24 mouse cellular contexts compared by ENCODE assay signal in the genomic region with DNA sequence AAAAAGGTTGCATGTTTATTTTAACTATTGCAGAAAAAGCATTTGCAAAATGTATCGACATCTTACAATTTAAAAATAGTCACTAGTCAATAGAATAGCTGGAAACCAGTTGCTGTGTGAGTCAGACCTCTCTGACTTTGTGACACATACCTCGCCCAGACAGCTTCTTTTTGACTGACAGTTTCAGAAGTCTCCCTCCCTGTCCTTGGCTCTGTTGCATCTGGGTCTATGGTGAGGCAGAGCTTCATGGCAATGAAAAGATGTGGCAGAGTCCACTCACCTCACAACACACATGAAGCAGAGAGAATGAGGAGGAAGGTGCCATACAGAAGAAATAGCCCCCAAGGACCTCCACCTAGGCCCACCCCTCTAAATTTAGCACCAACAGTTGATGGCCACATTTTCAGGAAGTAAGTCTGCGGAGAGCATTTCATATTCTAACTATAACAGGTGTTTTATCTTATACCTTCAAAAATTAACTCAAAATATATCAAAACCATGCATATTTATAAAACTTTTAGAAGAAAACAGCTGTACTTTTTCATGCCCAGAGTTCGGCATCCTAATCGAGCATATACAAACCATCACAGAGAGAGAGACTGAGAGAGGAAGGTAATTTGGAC. TPM values are rescaled to one million over a fixed set of nuclear protein-coding genes. Genes with fewer than 3 reads are reported as not detected.
DNase-seq lines count a peak whose midpoint lies in the region; ATAC-seq and TF ChIP-seq lines count a peak whose summit lies in the region.
"Had no signal": no experiment of that assay in that cellular context is flagged by ENCODE, and none has a peak within 500 bp of the region (broad histone marks: within the 10 kb centered on the region; RNA-seq: fewer than 3 reads in every experiment).

No protein-coding gene starts in this region.

- peaks cover 4% of the 10 kb centered on the region; the same call in 1 of the 2 replicates for H3K9me3 ChIP-seq in midbrain, embryonic 11.5 days (ENCODE audit: control insufficient read depth, low read length)
- no peaks in the 10 kb centered on the region for H3K9me3 ChIP-seq in midbrain, embryonic 15.5 days
- H3K9me3 ChIP-seq: embryonic facial prominence, embryonic 12.5 days; heart, embryonic 10.5 days; intestine, embryonic 15.5 days had no signal

- WGBS in midbrain, embryonic 11.5 days: 87% methylated on average over 5 of the region's 5 CpGs
- WGBS in midbrain, embryonic 15.5 days: 89% methylated on average over 5 of the region's 5 CpGs
- 66% methylated on average over 5 of the region's 5 CpGs for WGBS in heart, adult 2 months

- H3K4me2 ChIP-seq in midbrain, embryonic 11.5 days: no peak overlapping the region
- H3K4me2 ChIP-seq in midbrain, embryonic 15.5 days: no peak overlapping the region
- H3K4me2 ChIP-seq: embryonic facial prominence, embryonic 12.5 days; hindbrain, embryonic 12.5 days; intestine, embryonic 15.5 days had no signal

- peak; percentile 26 for DNase-seq in midbrain, embryonic 11.5 days (ENCODE audit: low spot score, missing footprints)
- DNase-seq in CD4-positive helper T cell, adult 2 months (ENCODE audit: low read depth, low spot score): peak; percentile 57
- DNase-seq in natural killer cell, adult 2 months (ENCODE audit: low spot score in 2 of 2): peak; percentile 36 to 52
- DNase-seq in frontal cortex, postnatal 36 days (ENCODE audit: low spot score in 2 of 2): no peak
- DNase-seq in heart, adult 2 months: no peak
- DNase-seq: adrenal gland, adult 8-10 months; B cell, adult 2 months; cerebellum, adult 11 months; cerebellum, adult 9-10 months; cerebellum, postnatal 25 days; gastrocnemius, postnatal 14 days; heart, adult 11 months; heart, postnatal 10 days; heart, postnatal 4 days; kidney, adult 18-20 months had no signal

- no peak for TF ChIP-seq CTCF in heart, adult 2 months (IDR thresholded peaks at IDR 0.05)

- no peak for ATAC-seq in midbrain, embryonic 11.5 days (ENCODE audit: low FRiP score)
- ATAC-seq in midbrain, embryonic 15.5 days (replicated peaks): no peak
- ATAC-seq in activated CD4-positive, CD25-positive, alpha-beta regulatory T cell, adult 4 months: peak; percentile 48
- ATAC-seq: forebrain, embryonic 16.5 days; hindbrain, postnatal 0 days; intestine, embryonic 15.5 days had no signal

- H3K27ac ChIP-seq in midbrain, embryonic 11.5 days (ENCODE audit: low read depth, low read length): no peak overlapping the region
- H3K27ac ChIP-seq in midbrain, embryonic 15.5 days: no peak overlapping the region
- no peak overlapping the region for H3K27ac ChIP-seq in heart, adult 2 months
- H3K27ac ChIP-seq: embryonic facial prominence, embryonic 12.5 days; heart, embryonic 10.5 days; hindbrain, embryonic 12.5 days; hindbrain, postnatal 0 days; intestine, embryonic 15.5 days had no signal

- TF ChIP-seq POLR2A in heart, adult 2 months (IDR thresholded peaks at IDR 0.05; ENCODE audit: insufficient read depth, low read depth, low read length): no peak

- TF ChIP-seq EP300 in heart, adult 2 months (IDR thresholded peaks at IDR 0.05; ENCODE audit: insufficient read depth, low read depth, low read length): no peak

- no peaks in the 10 kb centered on the region for H3K4me1 ChIP-seq in midbrain, embryonic 11.5 days (ENCODE audit: control insufficient read depth, insufficient read depth, low read length)
- H3K4me1 ChIP-seq in midbrain, embryonic 15.5 days: no peaks in the 10 kb centered on the region
- H3K4me1 ChIP-seq in heart, adult 2 months (ENCODE audit: control insufficient read depth, insufficient read depth, low read length): no peaks in the 10 kb centered on the region
- H3K4me1 ChIP-seq: embryonic facial prominence, embryonic 12.5 days; heart, embryonic 10.5 days; hindbrain, embryonic 12.5 days; intestine, embryonic 15.5 days had no signal

- H3K4me3 ChIP-seq in midbrain, embryonic 11.5 days (ENCODE audit: low read depth, low read length): no peak overlapping the region
- H3K4me3 ChIP-seq in midbrain, embryonic 15.5 days: no peak overlapping the region
- H3K4me3 ChIP-seq in heart, adult 2 months: no peak overlapping the region
- H3K4me3 ChIP-seq: embryonic facial prominence, embryonic 12.5 days; heart, embryonic 10.5 days; hindbrain, embryonic 12.5 days; intestine, embryonic 15.5 days had no signal

- H3K9ac ChIP-seq in midbrain, embryonic 11.5 days (ENCODE audit: low read length): no peak overlapping the region
- no peak overlapping the region for H3K9ac ChIP-seq in midbrain, embryonic 15.5 days
- H3K9ac ChIP-seq in heart, adult 2 months (ENCODE audit: low read depth, low read length): no peak overlapping the region
- H3K9ac ChIP-seq: embryonic facial prominence, embryonic 12.5 days; hindbrain, embryonic 12.5 days; intestine, embryonic 15.5 days had no signal

- no peaks in the 10 kb centered on the region for H3K79me2 ChIP-seq in heart, adult 2 months (replicated peaks; ENCODE audit: control insufficient read depth, insufficient read depth, low read length)

- no peaks in the 10 kb centered on the region for H3K27me3 ChIP-seq in midbrain, embryonic 11.5 days (ENCODE audit: control insufficient read depth, insufficient read depth, low read length)
- H3K27me3 ChIP-seq in midbrain, embryonic 15.5 days (replicated peaks): no peaks in the 10 kb centered on the region
- H3K27me3 ChIP-seq in heart, adult 2 months (ENCODE audit: control insufficient read depth, insufficient read depth, low read length): no peaks in the 10 kb centered on the region
- H3K27me3 ChIP-seq: embryonic facial prominence, embryonic 12.5 days; hindbrain, embryonic 12.5 days; intestine, embryonic 15.5 days had no signal

- H3K36me3 ChIP-seq in midbrain, embryonic 11.5 days (ENCODE audit: control insufficient read depth, insufficient read depth, low read length): no peaks in the 10 kb centered on the region
- H3K36me3 ChIP-seq in midbrain, embryonic 15.5 days (replicated peaks): no peaks in the 10 kb centered on the region
- H3K36me3 ChIP-seq in heart, adult 2 months (ENCODE audit: control insufficient read depth, insufficient read depth, low read length): no peaks in the 10 kb centered on the region
- H3K36me3 ChIP-seq: embryonic facial prominence, embryonic 12.5 days; G1E; heart, embryonic 10.5 days; hindbrain, embryonic 12.5 days; intestine, embryonic 15.5 days had no signal

- intact Hi-C loops in heart, adult 2 months (cut with DNase I): no loop called here

RNA-seq across cellular contexts. Expression of a gene that starts 19.8 kb away (rescaled TPM):
- 0.79 and 0.94 TPM in 2 replicates for polyA plus RNA-seq in midbrain, embryonic 11.5 days (2014; fragmentation: Nextera tagmentation; extraction: Ambion mirVana)
- polyA plus RNA-seq in midbrain, embryonic 15.5 days (2015; fragmentation: Nextera tagmentation; extraction: Ambion mirVana): 0.60 and 0.68 TPM in 2 replicates
- polyA plus RNA-seq in activated CD4-positive, CD25-positive, alpha-beta regulatory T cell, adult 4 months (2017; shearing (Covaris generic)): 100 to 1,000 TPM; 271 to 290 TPM
- 1 to 10 TPM; 2.3 to 3.4 TPM for total RNA-seq in heart, adult 2 months (2021)
- 1.4 and 1.7 TPM in 2 replicates for polyA plus RNA-seq in heart, adult 2 months (2012; rRNA removed)

Comparison
In these comparisons a context has a peak if more than half of its experiments do, and no peak if none do; other contexts are left out.
1. DNase-seq: peak in midbrain, embryonic 11.5 days (single experiment), CD4-positive helper T cell, adult 2 months (single experiment) and natural killer cell, adult 2 months (2 of 2); none in frontal cortex, postnatal 36 days (0 of 2) and heart, adult 2 months (0 of 2).
2. RNA of a gene that starts 19.8 kb away (polyA plus RNA-seq): 271 to 290 TPM in activated CD4-positive, CD25-positive, alpha-beta regulatory T cell, adult 4 months; 1.4 to 1.7 TPM in heart, adult 2 months, 0.79 to 0.94 TPM in midbrain, embryonic 11.5 days and 0.60 to 0.68 TPM in midbrain, embryonic 15.5 days; every median in the first group is over 100 times any median in the second.